Mouse (Mus musculus) liver, embryonic 13.5 days (tissue): Measurements from ENCODE around the gene Wnt9b. TPM values are rescaled to one million over a fixed set of nuclear protein-coding genes. Genes with fewer than 3 reads are reported as not detected.

ENCODE experiments used
- polyA plus RNA-seq: library from polyadenylated mRNA; unstranded; fragments of >200 nt; fragmentation: Nextera tagmentation; extraction: Ambion mirVana; gene quantifications from 2 replicates; pipeline ENCODE4 v1.2.1, GENCODE M21; 2015

Wnt9b gene
- polyA plus RNA-seq, 1 experiment from 2014 or later = 0.02 TPM

Other genes starting within 250 kb of the Wnt9b start
- gene Lrrc37a, start 245.2 kb downstream of the Wnt9b start, polyA plus RNA-seq = not detected in 2 replicates
- gene Gm884, start 128.7 kb downstream of the Wnt9b start, polyA plus RNA-seq = not detected in 2 replicates
- not detected in 2 replicates for gene Lyzl6, start 110.9 kb downstream of the Wnt9b start, polyA plus RNA-seq
- gene Rprml, start 100.3 kb downstream of the Wnt9b start, polyA plus RNA-seq = not detected in 2 replicates
- gene Gosr2, start 51.9 kb downstream of the Wnt9b start, polyA plus RNA-seq = 43.2 and 51.4 TPM in 2 replicates
- gene Wnt3, start 24.3 kb upstream of the Wnt9b start, polyA plus RNA-seq = 0.05 and 0.10 TPM in 2 replicates
- gene Nsf, start 204.2 kb upstream of the Wnt9b start, polyA plus RNA-seq = 29.6 and 37.5 TPM in 2 replicates
- gene Arf2, start 216.9 kb upstream of the Wnt9b start, polyA plus RNA-seq = 21.3 and 24.1 TPM in 2 replicates